ENCODE assay signal across 8 mouse cellular contexts in genomic region chr9:44233802-44234478, GRCm38 (mm10). TPM values are rescaled to one million over a fixed set of nuclear protein-coding genes. Genes with fewer than 3 reads are reported as not detected.
DNase-seq lines count a peak whose midpoint lies in the region; ATAC-seq and TF ChIP-seq lines count a peak whose summit lies in the region.

Gene Cbl (minus strand): TSS chr9:44234049.

- peak; percentile 93; the same call in 1 of the 2 replicates for TF ChIP-seq POLR2A in lung, adult 2 months (IDR thresholded peaks at IDR 0.05; ENCODE audit: borderline replicate concordance, extremely low read depth, low read depth, low read length)

- H3K4me3 ChIP-seq in ES-E14 (ENCODE audit: insufficient read depth in 1 of 2, low read depth in 1 of 2, low read length in 2 of 2, poor library complexity in 1 of 2, severe bottlenecking in 1 of 2) = peak within 1 kb of the TSS; percentile 80 to 92
- H3K4me3 ChIP-seq in forebrain, embryonic 15.5 days = peak within 1 kb of the TSS; percentile 59
- H3K4me3 ChIP-seq in lung, adult 2 months (replicated peaks; ENCODE audit: extremely low read depth, low read depth, low read length) = peak within 1 kb of the TSS; percentile 93

- H3K4me2 ChIP-seq in forebrain, embryonic 15.5 days (replicated peaks) = peak within 1 kb of the TSS; percentile 54

- peak; percentile 95 for ATAC-seq in forebrain, embryonic 15.5 days (replicated peaks)
- ATAC-seq in neutrophil, adult 5-6 weeks (ENCODE audit: extremely low read depth, insufficient number of reproducible peaks, low FRiP score, poor library complexity, severe bottlenecking) = peak; percentile 92

- H3K27me3 ChIP-seq in forebrain, embryonic 15.5 days = no peaks in the 10 kb centered on the region

- peak within 1 kb of the TSS; percentile 74 for H3K27ac ChIP-seq in ES-E14 (ENCODE audit: insufficient read depth, low read depth, low read length, poor library complexity, severe bottlenecking)
- peak within 1 kb of the TSS; percentile 93 for H3K27ac ChIP-seq in forebrain, embryonic 15.5 days (replicated peaks)

- peaks cover 2 to 4% of the 10 kb centered on the region in 2 experiments; a peak in 2 of 4 replicates for H3K4me1 ChIP-seq in ES-E14 (ENCODE audit: control insufficient read depth in 2 of 2, insufficient read depth in 2 of 2, low read length in 2 of 2, poor library complexity in 1 of 2)
- peaks cover 29% of the 10 kb centered on the region for H3K4me1 ChIP-seq in forebrain, embryonic 15.5 days
- peaks cover 13% of the 10 kb centered on the region for H3K4me1 ChIP-seq in lung, adult 2 months (ENCODE audit: control insufficient read depth, insufficient read depth, low read length)

- H3K36me3 ChIP-seq in ES-E14 (ENCODE audit: control insufficient read depth, insufficient read depth, low read length, poor library complexity, severe bottlenecking) = no peaks in the 10 kb centered on the region
- no peaks in the 10 kb centered on the region for H3K36me3 ChIP-seq in forebrain, embryonic 15.5 days

- in situ Hi-C loops in ES-E14 (cut with MboI; ENCODE audit: low sequenced_read_pairs in 2 of 2, unreplicated experiment in 2 of 2) = no loop called here

- no peaks in the 10 kb centered on the region for H3K9me3 ChIP-seq in ES-E14 (ENCODE audit: control insufficient read depth, insufficient read depth, low read depth, low read length)
- no peaks in the 10 kb centered on the region for H3K9me3 ChIP-seq in forebrain, embryonic 15.5 days

- WGBS in forebrain, embryonic 15.5 days = under 1% methylated on average over 59 of the region's 76 CpGs
- WGBS in lung, adult 2 months = under 1% methylated on average over 54 of the region's 76 CpGs

- H3K9ac ChIP-seq in ES-E14 (ENCODE audit: insufficient read depth, low read depth, low read length, poor library complexity, severe bottlenecking) = peak within 1 kb of the TSS; percentile 92
- H3K9ac ChIP-seq in forebrain, embryonic 15.5 days (replicated peaks) = peak within 1 kb of the TSS; percentile 82

- intact Hi-C loops in heart, postnatal 25 days (cut with DNase I) = loop anchor here (10.0 kb wide), 3 partner anchors 49 to 249 kb away; no protein-coding TSS in a partner anchor

- peak; percentile 98 for DNase-seq in ES-E14 (ENCODE audit: low read depth, low spot score)
- peak; percentile 97 for DNase-seq in cerebellum, adult 11-12 months
- DNase-seq in heart, postnatal 25 days (ENCODE audit: low spot score) = peak; percentile 98
- DNase-seq in layer of hippocampus, adult 18-20 months (ENCODE audit: low spot score in 2 of 2) = peak; percentile 99 to 100
- peak; percentile 98 for DNase-seq in lung, adult 2 months
- DNase-seq in thymus, adult 18-20 months = peak; percentile 97

- peak; percentile 75 for TF ChIP-seq CTCF in lung, adult 2 months (IDR thresholded peaks at IDR 0.05; ENCODE audit: insufficient read depth, low read length)

TF ChIP-seq in ES-E14, 5 proteins besides CTCF, POLR2A, EP300 and RAD21:
- TF ChIP-seq ZC3H11A (IDR thresholded peaks at IDR 0.05; ENCODE audit: borderline replicate concordance, low read depth, low read length) (no peak), HCFC1 (IDR thresholded peaks at IDR 0.05; ENCODE audit: borderline replicate concordance, insufficient read depth, low read length) (peak; percentile 80; the same call in 1 of the 2 replicates), MAFK (IDR thresholded peaks at IDR 0.05; ENCODE audit: insufficient read depth, low read depth, low read length) (0 out of 2 replicates have a peak, but pooled peaks have one; percentile 26), CHD2 (IDR thresholded peaks at IDR 0.05; ENCODE audit: low read depth, low read length) (no peak), ZNF384 (IDR thresholded peaks at IDR 0.05; ENCODE audit: low read depth, low read length) (no peak)

RNA-seq across cellular contexts. Expression of gene Cbl, which starts in this region (rescaled TPM):
- 17.3 and 20.0 TPM in 2 replicates for total RNA-seq in ES-E14 (2012; rRNA removed)
- 25.7 and 26.4 TPM in 2 replicates for polyA plus RNA-seq in forebrain, embryonic 15.5 days (2015; fragmentation: Nextera tagmentation; extraction: Ambion mirVana)
- 10 to 100 TPM; 18.6 to 22.4 TPM for total RNA-seq in heart, postnatal 25 days (2021)
- 10 to 100 TPM; 59.8 to 66.3 TPM for total RNA-seq in layer of hippocampus, adult 18-20 months (2021)
- polyA plus RNA-seq in lung, adult 2 months (2012; rRNA removed) = 9.0 and 14.2 TPM in 2 replicates
- 89.2 and 92.0 TPM in 2 replicates for total RNA-seq in neutrophil, adult 5-6 weeks (2017)

Comparison
In these comparisons a context has a peak if more than half of its experiments do, and no peak if none do; other contexts are left out.
1. Peak in every context shown above with its lines: DNase-seq, ATAC-seq, H3K4me3 ChIP-seq and H3K27ac ChIP-seq.